Comparison of ENCODE assay signal across 26 mouse cellular contexts in the genomic region with DNA sequence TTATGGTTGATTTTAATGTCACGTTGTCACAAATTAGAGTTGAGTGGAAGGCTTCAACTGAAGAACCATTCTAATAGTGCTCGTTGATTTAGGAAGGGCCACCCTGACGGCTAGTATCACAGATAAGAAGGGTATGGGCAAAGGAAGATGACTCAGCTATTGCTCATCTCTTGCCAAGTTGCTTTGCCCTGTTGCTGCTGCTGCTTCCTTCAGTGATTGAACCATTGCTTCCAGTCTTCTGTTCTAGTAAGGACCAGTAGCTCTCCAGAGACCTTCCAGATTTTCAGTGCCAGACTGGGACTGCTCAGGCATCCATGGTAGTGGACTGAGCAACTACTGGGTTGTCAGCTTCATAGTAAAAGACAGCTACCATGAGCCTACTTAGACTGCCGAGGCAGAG. TPM values are rescaled to one million over a fixed set of nuclear protein-coding genes. Genes with fewer than 3 reads are reported as not detected.
DNase-seq lines count a peak whose midpoint lies in the region; ATAC-seq and TF ChIP-seq lines count a peak whose summit lies in the region.
"Had no signal": no experiment of that assay in that cellular context is flagged by ENCODE, and none has a peak within 500 bp of the region (broad histone marks: within the 10 kb centered on the region; RNA-seq: fewer than 3 reads in every experiment).

No protein-coding gene starts in this region.

- no peaks in the 10 kb centered on the region for H3K9me3 ChIP-seq in liver, embryonic 14.5 days (ENCODE audit: control insufficient read depth, low read length)
- H3K9me3 ChIP-seq in intestine, embryonic 15.5 days, result no peaks in the 10 kb centered on the region
- H3K9me3 ChIP-seq: embryonic facial prominence, embryonic 12.5 days; forebrain, embryonic 10.5 days; heart, embryonic 10.5 days; hindbrain, embryonic 13.5 days; kidney, embryonic 15.5 days; lung, embryonic 15.5 days; stomach, embryonic 15.5 days had no signal

- peak; percentile 23 for DNase-seq in spleen, adult 12 weeks (ENCODE audit: low spot score)
- no peak for DNase-seq in spleen, postnatal 14 days (ENCODE audit: low spot score in 2 of 2)
- peak in 1 of 3 experiments; percentile 63 for DNase-seq in liver, embryonic 14.5 days (ENCODE audit: low read depth in 3 of 3, low spot score in 3 of 3)
- no peak for DNase-seq in layer of hippocampus, postnatal 36 days
- DNase-seq in urinary bladder, adult 18-20 months (ENCODE audit: low spot score in 2 of 2), result no peak
- no peak for DNase-seq in cerebellum, postnatal 36 days
- DNase-seq: adrenal gland, postnatal 10 days; cerebellum, adult 18-20 months; gastrocnemius, postnatal 14 days; heart, postnatal 10 days; spleen, adult 18-20 months; thymus, postnatal 14 days had no signal

- no peaks in the 10 kb centered on the region for H3K36me3 ChIP-seq in liver, embryonic 14.5 days (replicated peaks; ENCODE audit: control insufficient read depth, insufficient read depth, low read depth)
- H3K36me3 ChIP-seq in intestine, embryonic 15.5 days, result no peaks in the 10 kb centered on the region
- H3K36me3 ChIP-seq: embryonic facial prominence, embryonic 12.5 days; heart, embryonic 10.5 days; hindbrain, embryonic 13.5 days; kidney, embryonic 15.5 days; lung, embryonic 15.5 days; stomach, embryonic 15.5 days had no signal

- peak; percentile 60; the same call in 1 of the 2 replicates for ATAC-seq in common myeloid progenitor, adult 5-6 weeks (replicated peaks; ENCODE audit: low read depth, poor library complexity, severe bottlenecking)
- peak; percentile 88 for ATAC-seq in liver, embryonic 14.5 days (ENCODE audit: insufficient read depth)
- no peak for ATAC-seq in intestine, embryonic 15.5 days
- ATAC-seq: intestine, embryonic 16.5 days; midbrain, embryonic 16.5 days had no signal

- 0 out of 4 replicates have a peak overlapping the region, but pooled peaks of 1 of the 2 experiments have one; percentile 24 for H3K4me3 ChIP-seq in liver, embryonic 14.5 days (ENCODE audit: insufficient read depth in 1 of 2, low read depth in 2 of 2, low read length in 2 of 2)
- no peak overlapping the region for H3K4me3 ChIP-seq in intestine, embryonic 15.5 days (replicated peaks)
- H3K4me3 ChIP-seq: embryonic facial prominence, embryonic 12.5 days; forebrain, embryonic 10.5 days; heart, embryonic 10.5 days; hindbrain, embryonic 13.5 days; kidney, embryonic 15.5 days; layer of hippocampus, adult 2 months; left cerebral cortex, adult 2 months; lung, embryonic 15.5 days; stomach, embryonic 15.5 days had no signal

- TF ChIP-seq EP300 in liver, embryonic 14.5 days (IDR thresholded peaks at IDR 0.05; ENCODE audit: low read depth), result peak; percentile 63

- 16% methylated on average over 4 of the region's 4 CpGs for WGBS in liver, embryonic 14.5 days (ENCODE audit: insufficient replicate concordance)
- WGBS in intestine, embryonic 15.5 days, result 78% methylated on average over 4 of the region's 4 CpGs

- TF ChIP-seq CTCF in liver, embryonic 14.5 days (IDR thresholded peaks at IDR 0.05; ENCODE audit: low read depth), result no peak

- H3K4me1 ChIP-seq in liver, embryonic 14.5 days (replicated peaks; ENCODE audit: control insufficient read depth in 2 of 2, insufficient read depth in 2 of 2, low read length in 1 of 2), result peaks cover 21 to 22% of the 10 kb centered on the region in 2 experiments
- H3K4me1 ChIP-seq in intestine, embryonic 15.5 days (replicated peaks), result no peaks in the 10 kb centered on the region
- H3K4me1 ChIP-seq: embryonic facial prominence, embryonic 12.5 days; forebrain, embryonic 10.5 days; heart, embryonic 10.5 days; hindbrain, embryonic 13.5 days; lung, embryonic 15.5 days; stomach, embryonic 15.5 days had no signal

- H3K27ac ChIP-seq in liver, embryonic 14.5 days, result peak overlapping the region; percentile 94
- H3K27ac ChIP-seq in intestine, embryonic 15.5 days, result no peak overlapping the region
- H3K27ac ChIP-seq: embryonic facial prominence, embryonic 12.5 days; forebrain, embryonic 10.5 days; heart, embryonic 10.5 days; hindbrain, embryonic 13.5 days; kidney, embryonic 15.5 days; layer of hippocampus, adult 2 months; left cerebral cortex, adult 2 months; lung, embryonic 15.5 days; macrophage; stomach, embryonic 15.5 days had no signal

- H3K27me3 ChIP-seq in liver, embryonic 14.5 days (ENCODE audit: control insufficient read depth, insufficient read depth, low read length), result no peaks in the 10 kb centered on the region
- no peaks in the 10 kb centered on the region for H3K27me3 ChIP-seq in intestine, embryonic 15.5 days (replicated peaks)
- H3K27me3 ChIP-seq: embryonic facial prominence, embryonic 12.5 days; hindbrain, embryonic 13.5 days; kidney, embryonic 15.5 days; lung, embryonic 15.5 days; stomach, embryonic 15.5 days had no signal

- H3K9ac ChIP-seq in liver, embryonic 14.5 days (replicated peaks), result peak overlapping the region; percentile 67
- H3K9ac ChIP-seq in intestine, embryonic 15.5 days, result no peak overlapping the region
- H3K9ac ChIP-seq: embryonic facial prominence, embryonic 12.5 days; hindbrain, embryonic 13.5 days; kidney, embryonic 15.5 days; lung, embryonic 15.5 days; stomach, embryonic 15.5 days had no signal

- H3K4me2 ChIP-seq in liver, embryonic 14.5 days (ENCODE audit: low read depth), result peak overlapping the region; percentile 50
- no peak overlapping the region for H3K4me2 ChIP-seq in intestine, embryonic 15.5 days (replicated peaks)
- H3K4me2 ChIP-seq: embryonic facial prominence, embryonic 12.5 days; hindbrain, embryonic 13.5 days; kidney, embryonic 15.5 days; lung, embryonic 15.5 days; stomach, embryonic 15.5 days had no signal

RNA-seq across cellular contexts. Expression of a gene that starts 11.7 kb away (rescaled TPM):
- 92.7 and 94.2 TPM in 2 replicates for total RNA-seq in common myeloid progenitor, adult 5-6 weeks (2017)
- 2.8 and 3.3 TPM in 2 replicates for polyA plus RNA-seq in liver, embryonic 14.5 days (2012; rRNA removed)
- 0.95 and 1.3 TPM in 2 replicates for polyA plus RNA-seq in liver, embryonic 14.5 days (2014; fragmentation: Nextera tagmentation; extraction: Ambion mirVana)
- 1.6 and 2.0 TPM in 2 replicates for polyA plus RNA-seq in intestine, embryonic 15.5 days (2015; fragmentation: Nextera tagmentation; extraction: Ambion mirVana)
- total RNA-seq in layer of hippocampus, postnatal 36 days (2021), result 10 to 100 TPM; 12.0 to 12.3 TPM

RNA-seq across cellular contexts. Expression of a gene that starts 13.1 kb away (rescaled TPM):
- total RNA-seq in common myeloid progenitor, adult 5-6 weeks (2017), result 314 and 326 TPM in 2 replicates
- 6.3 and 8.0 TPM in 2 replicates for polyA plus RNA-seq in liver, embryonic 14.5 days (2012; rRNA removed)
- polyA plus RNA-seq in liver, embryonic 14.5 days (2014; fragmentation: Nextera tagmentation; extraction: Ambion mirVana), result 23.1 and 24.4 TPM in 2 replicates
- 17.6 and 21.2 TPM in 2 replicates for polyA plus RNA-seq in intestine, embryonic 15.5 days (2015; fragmentation: Nextera tagmentation; extraction: Ambion mirVana)
- total RNA-seq in layer of hippocampus, postnatal 36 days (2021), result 10 to 100 TPM; 42.1 to 46.4 TPM

RNA-seq across cellular contexts. Expression of a gene that starts 27.8 kb away (rescaled TPM):
- total RNA-seq in common myeloid progenitor, adult 5-6 weeks (2017), result 1,514 and 1,667 TPM in 2 replicates
- polyA plus RNA-seq in liver, embryonic 14.5 days (2012; rRNA removed), result 8.6 and 12.8 TPM in 2 replicates
- polyA plus RNA-seq in liver, embryonic 14.5 days (2014; fragmentation: Nextera tagmentation; extraction: Ambion mirVana), result 152 and 155 TPM in 2 replicates
- polyA plus RNA-seq in intestine, embryonic 15.5 days (2015; fragmentation: Nextera tagmentation; extraction: Ambion mirVana), result 98.7 and 101 TPM in 2 replicates
- 100 to 1,000 TPM; 132 to 135 TPM for total RNA-seq in layer of hippocampus, postnatal 36 days (2021)

RNA-seq across cellular contexts. Expression of a gene that starts 33.6 kb away (rescaled TPM):
- 98.2 and 137 TPM in 2 replicates for total RNA-seq in common myeloid progenitor, adult 5-6 weeks (2017)
- polyA plus RNA-seq in liver, embryonic 14.5 days (2012; rRNA removed), result 20.4 and 27.3 TPM in 2 replicates
- polyA plus RNA-seq in liver, embryonic 14.5 days (2014; fragmentation: Nextera tagmentation; extraction: Ambion mirVana), result 7.1 and 7.2 TPM in 2 replicates
- 5.2 and 6.2 TPM in 2 replicates for polyA plus RNA-seq in intestine, embryonic 15.5 days (2015; fragmentation: Nextera tagmentation; extraction: Ambion mirVana)
- total RNA-seq in layer of hippocampus, postnatal 36 days (2021), result 10 to 100 TPM; 12.8 to 15.5 TPM

RNA-seq across cellular contexts. Expression of a gene that starts 35.0 kb away (rescaled TPM):
- 127 and 293 TPM in 2 replicates for total RNA-seq in common myeloid progenitor, adult 5-6 weeks (2017)
- polyA plus RNA-seq in liver, embryonic 14.5 days (2012; rRNA removed), result 10.4 and 25.5 TPM in 2 replicates
- 4.7 and 5.1 TPM in 2 replicates for polyA plus RNA-seq in liver, embryonic 14.5 days (2014; fragmentation: Nextera tagmentation; extraction: Ambion mirVana)
- polyA plus RNA-seq in intestine, embryonic 15.5 days (2015; fragmentation: Nextera tagmentation; extraction: Ambion mirVana), result 1.8 and 3.0 TPM in 2 replicates
- total RNA-seq in layer of hippocampus, postnatal 36 days (2021), result 1 to 10 TPM; 5.2 to 9.9 TPM
- polyA plus RNA-seq: macrophage; midbrain, embryonic 16.5 days had no signal

Comparison
In these comparisons a context has a peak if more than half of its experiments do, and no peak if none do; other contexts are left out.
1. RNA of a gene that starts 27.8 kb away (total RNA-seq): 1,514 to 1,667 TPM in common myeloid progenitor, adult 5-6 weeks; 132 to 135 TPM in layer of hippocampus, postnatal 36 days; every median in the first group is over 10 times any median in the second.